Mouse (Mus musculus) brain, embryonic 14.5 days (tissue): ENCODE results near the gene C2cd4d.

ENCODE experiments used
- CTCF ChIP-seq: fragments of 200-500 bp; IDR thresholded peaks from 2 replicates; pipeline ENCODE4 v1.5.1; 2012; ENCODE audit warnings: inconsistent platforms, mild to moderate bottlenecking, moderate library complexity, borderline replicate concordance; ENCODE audit not compliant: insufficient read depth, insufficient read length; ENCODE audit errors: extremely low read depth
- POLR2A ChIP-seq: fragments of 200-500 bp; IDR thresholded peaks from 2 replicates; pipeline ENCODE4 v1.6.1; 2012; ENCODE audit warnings: mild to moderate bottlenecking, inconsistent platforms, borderline replicate concordance; ENCODE audit not compliant: poor library complexity, insufficient read depth, insufficient read length, severe bottlenecking; ENCODE audit errors: extremely low read depth

DNA sequence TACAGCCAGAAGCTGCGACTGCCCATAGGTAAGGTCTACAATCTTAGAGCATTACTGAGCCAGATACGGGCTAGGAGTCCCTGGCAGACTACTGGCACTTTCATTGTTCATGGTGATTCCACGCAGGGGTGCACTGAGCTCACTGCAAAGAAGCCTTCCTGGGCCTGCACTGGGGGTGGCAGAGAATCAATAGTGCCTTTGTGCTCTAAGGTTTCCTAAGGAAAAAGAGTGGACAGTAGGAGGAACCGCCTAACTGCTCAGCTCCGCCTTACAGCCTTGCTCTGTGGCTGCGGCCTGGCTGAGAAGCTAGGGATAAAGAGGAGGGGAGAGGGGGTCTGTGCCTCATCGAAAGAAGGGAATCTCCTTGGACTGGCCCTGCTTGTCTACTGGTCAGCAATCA, at the start of gene C2cd4d:
- TF ChIP-seq POLR2A (no peak), CTCF (no peak)
